Mouse (Mus musculus): ENCODE measurements at regions not wholly inside any gene's neighbourhood (a gene's known extent, or its start where the extent isn't known, plus 50 kb on each side); places are given as distances from the start of the nearest gene placed in this dataset.

GRCm38 (mm10) chr15:56166236-56166635 is 1311.2 kb downstream of the Slc22a22 start:
- Histone ChIP-seq H3K9ac (ENCODE audit: low read depth, low read length) (no peak overlapping the region), H3K4me3 (ENCODE audit: low read depth, low read length) (no peak overlapping the region), H3K4me2 (no peak overlapping the region), H3K27me3 (ENCODE audit: control insufficient read depth, insufficient read depth, low read length) (no peaks in the 10 kb centered on the region), H3K36me3 (ENCODE audit: control insufficient read depth, insufficient read depth, low read length) (no peaks in the 10 kb centered on the region), H3K9me3 (replicated peaks; ENCODE audit: control insufficient read depth, low read length) (no peaks in the 10 kb centered on the region), H3K4me1 (ENCODE audit: control insufficient read depth, insufficient read depth, low read length) (no peaks in the 10 kb centered on the region), H3K27ac (ENCODE audit: low read depth, low read length) (no peak overlapping the region)
- no peak for ATAC-seq (replicated peaks; ENCODE audit: insufficient number of reproducible peaks, low FRiP score, low TSS enrichment)
- WGBS (ENCODE audit: insufficient replicate concordance), result 56% methylated on average over 6 of the region's 6 CpGs

- H3K9ac ChIP-seq (ENCODE audit: low read depth, low read length), result no peak overlapping the region
- no peaks in the 10 kb centered on the region for H3K4me1 ChIP-seq (ENCODE audit: control insufficient read depth, insufficient read depth, low read length)
- whole genome bisulfite sequencing (ENCODE audit: insufficient replicate concordance), result 62% methylated on average over 2 of the region's 2 CpGs
- H3K27me3 ChIP-seq (ENCODE audit: control insufficient read depth, insufficient read depth, low read length), result no peaks in the 10 kb centered on the region
- H3K27ac ChIP-seq (ENCODE audit: low read depth, low read length), result no peak overlapping the region
- no peak overlapping the region for H3K4me2 ChIP-seq
- no peaks in the 10 kb centered on the region for H3K36me3 ChIP-seq (ENCODE audit: control insufficient read depth, insufficient read depth, low read length)
- no peak for ATAC-seq (replicated peaks; ENCODE audit: insufficient number of reproducible peaks, low FRiP score, low TSS enrichment)
- no peaks in the 10 kb centered on the region for H3K9me3 ChIP-seq (replicated peaks; ENCODE audit: control insufficient read depth, low read length)
- no peak overlapping the region for H3K4me3 ChIP-seq (ENCODE audit: low read depth, low read length)
These were observed 1318.7 kb downstream of the Slc22a22 start for GRCm38 (mm10) chr15:56158726-56159125.

- H3K36me3 ChIP-seq (ENCODE audit: control insufficient read depth, insufficient read depth, low read length), result no peaks in the 10 kb centered on the region
- H3K27me3 ChIP-seq (ENCODE audit: control insufficient read depth, insufficient read depth, low read length), result no peaks in the 10 kb centered on the region
- 89% methylated on average over 3 of the region's 3 CpGs for WGBS (ENCODE audit: insufficient replicate concordance)
- H3K4me1 ChIP-seq (ENCODE audit: control insufficient read depth, insufficient read depth, low read length), result no peaks in the 10 kb centered on the region
- H3K9me3 ChIP-seq (replicated peaks; ENCODE audit: control insufficient read depth, low read length), result no peaks in the 10 kb centered on the region
- ATAC-seq (replicated peaks; ENCODE audit: insufficient number of reproducible peaks, low FRiP score, low TSS enrichment), result no peak
- no peak overlapping the region for H3K9ac ChIP-seq (ENCODE audit: low read depth, low read length)
- H3K27ac ChIP-seq (ENCODE audit: low read depth, low read length), result no peak overlapping the region
- H3K4me2 ChIP-seq, result no peak overlapping the region
- H3K4me3 ChIP-seq (ENCODE audit: low read depth, low read length), result no peak overlapping the region
These were observed 1338.0 kb downstream of the Slc22a22 start for GRCm38 (mm10) chr15:56139451-56139850.

DNA sequence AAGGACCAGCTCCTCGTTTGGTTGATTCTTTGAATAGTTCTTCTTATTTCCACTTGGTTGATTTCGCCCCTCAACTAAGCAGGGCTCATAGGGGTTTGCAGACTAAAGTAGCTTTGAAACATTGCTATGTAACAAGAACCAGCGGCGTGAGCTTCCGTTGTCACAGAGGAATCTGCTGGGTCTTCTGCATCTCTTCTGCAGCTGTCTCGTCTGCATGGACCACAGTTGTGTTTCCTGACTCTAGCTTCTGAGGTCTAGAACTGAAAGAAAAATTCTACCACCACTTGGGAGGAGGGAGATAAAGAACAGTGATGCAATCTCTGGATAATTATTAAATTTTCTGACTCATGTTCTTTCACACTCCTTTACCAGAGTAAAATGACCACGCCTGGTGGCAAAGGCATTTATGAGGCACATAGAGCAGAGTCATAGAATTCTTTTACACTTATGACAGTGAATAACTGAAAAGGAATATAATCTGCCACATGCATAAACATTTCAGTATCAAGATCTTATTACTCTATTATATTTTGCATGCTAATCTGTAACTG is 1340.9 kb downstream of the Slc22a22 start:
- Histone ChIP-seq H3K4me1 (ENCODE audit: control insufficient read depth, insufficient read depth, low read length) (no peaks in the 10 kb centered on the region), H3K27ac (ENCODE audit: low read depth, low read length) (no peak overlapping the region), H3K27me3 (ENCODE audit: control insufficient read depth, insufficient read depth, low read length) (no peaks in the 10 kb centered on the region), H3K4me2 (no peak overlapping the region), H3K9me3 (replicated peaks; ENCODE audit: control insufficient read depth, low read length) (no peaks in the 10 kb centered on the region), H3K36me3 (ENCODE audit: control insufficient read depth, insufficient read depth, low read length) (no peaks in the 10 kb centered on the region), H3K9ac (ENCODE audit: low read depth, low read length) (no peak overlapping the region), H3K4me3 (ENCODE audit: low read depth, low read length) (no peak overlapping the region)
- no peak for ATAC-seq (replicated peaks; ENCODE audit: insufficient number of reproducible peaks, low FRiP score, low TSS enrichment)
- WGBS (ENCODE audit: insufficient replicate concordance), result 76% methylated on average over 7 of the region's 7 CpGs

DNA sequence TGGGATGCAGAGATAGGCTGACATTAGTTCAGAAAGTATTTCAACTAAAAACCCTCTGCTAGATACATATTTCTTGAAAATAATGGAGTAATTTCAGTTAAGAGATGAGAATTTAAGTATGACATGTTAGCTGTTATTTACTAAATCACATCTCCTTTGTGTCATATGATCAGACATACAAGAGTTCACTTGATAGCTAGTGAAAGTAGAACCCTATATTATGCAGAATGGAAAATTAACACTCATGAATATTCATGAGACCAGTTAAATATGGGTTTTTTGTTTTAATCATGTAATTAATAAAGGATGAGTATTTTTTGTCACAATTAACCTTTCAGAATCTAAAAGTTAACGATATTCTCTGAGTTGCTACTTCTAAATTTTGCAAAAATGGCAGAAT is 1349.4 kb downstream of the Slc22a22 start:
- H3K36me3 ChIP-seq (ENCODE audit: control insufficient read depth, insufficient read depth, low read length), result no peaks in the 10 kb centered on the region
- H3K27me3 ChIP-seq (ENCODE audit: control insufficient read depth, insufficient read depth, low read length), result no peaks in the 10 kb centered on the region
- no peak overlapping the region for H3K9ac ChIP-seq (ENCODE audit: low read depth, low read length)
- 76% methylated on average over 1 of the region's 1 CpGs for WGBS (ENCODE audit: insufficient replicate concordance)
- H3K9me3 ChIP-seq (replicated peaks; ENCODE audit: control insufficient read depth, low read length), result no peaks in the 10 kb centered on the region
- H3K4me3 ChIP-seq (ENCODE audit: low read depth, low read length), result no peak overlapping the region
- no peak overlapping the region for H3K4me2 ChIP-seq
- no peak overlapping the region for H3K27ac ChIP-seq (ENCODE audit: low read depth, low read length)
- ATAC-seq (replicated peaks; ENCODE audit: insufficient number of reproducible peaks, low FRiP score, low TSS enrichment), result no peak
- H3K4me1 ChIP-seq (ENCODE audit: control insufficient read depth, insufficient read depth, low read length), result no peaks in the 10 kb centered on the region

DNA sequence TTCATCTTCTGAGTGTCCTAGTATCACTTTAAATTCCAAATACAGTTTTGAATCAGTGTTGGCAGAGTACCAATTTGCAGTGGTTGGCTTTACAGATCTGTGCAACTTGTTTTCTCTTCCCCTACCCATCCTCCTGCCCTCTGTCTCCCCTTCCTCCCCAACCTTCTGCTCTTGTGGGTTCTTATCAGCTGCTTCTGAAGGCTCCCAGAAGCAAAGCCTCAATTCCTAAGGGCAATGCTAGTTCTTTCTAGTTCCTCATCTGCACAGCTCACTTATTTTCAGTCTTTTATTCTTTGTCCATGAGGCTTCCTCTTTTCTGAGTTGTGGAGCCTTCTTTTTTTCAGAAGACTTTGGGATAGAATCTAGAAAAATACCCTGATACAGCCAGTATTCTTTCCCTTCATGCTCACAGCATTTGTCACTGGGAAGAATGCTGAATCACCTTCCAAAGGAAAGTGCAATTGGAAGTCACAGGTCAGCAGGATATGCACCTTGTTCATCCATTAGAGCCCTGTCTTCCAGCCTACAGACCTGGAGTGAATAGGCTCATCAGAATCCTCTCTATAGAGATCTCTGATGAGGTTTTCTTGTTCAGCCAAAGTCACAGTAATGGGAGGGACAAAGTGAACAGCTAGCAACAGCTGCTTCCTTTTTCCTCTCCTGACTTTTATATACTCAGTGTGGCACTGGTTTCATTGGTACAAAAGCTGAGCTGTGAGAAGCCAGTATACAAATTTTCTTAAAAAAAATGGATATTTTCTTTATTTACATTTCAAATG is 1357.9 kb downstream of the Slc22a22 start:
- no peak overlapping the region for H3K9ac ChIP-seq (ENCODE audit: low read depth, low read length)
- no peak overlapping the region for H3K4me2 ChIP-seq
- no peaks in the 10 kb centered on the region for H3K4me1 ChIP-seq (ENCODE audit: control insufficient read depth, insufficient read depth, low read length)
- H3K4me3 ChIP-seq (ENCODE audit: low read depth, low read length), result no peak overlapping the region
- H3K27me3 ChIP-seq (ENCODE audit: control insufficient read depth, insufficient read depth, low read length), result no peaks in the 10 kb centered on the region
- no peak overlapping the region for H3K27ac ChIP-seq (ENCODE audit: low read depth, low read length)
- no peaks in the 10 kb centered on the region for H3K9me3 ChIP-seq (replicated peaks; ENCODE audit: control insufficient read depth, low read length)
- H3K36me3 ChIP-seq (ENCODE audit: control insufficient read depth, insufficient read depth, low read length), result no peaks in the 10 kb centered on the region
- no peak for ATAC-seq (replicated peaks; ENCODE audit: insufficient number of reproducible peaks, low FRiP score, low TSS enrichment)

- no peak for ATAC-seq (replicated peaks; ENCODE audit: insufficient number of reproducible peaks, low FRiP score, low TSS enrichment)
- Histone ChIP-seq H3K27ac (ENCODE audit: low read depth, low read length) (no peak overlapping the region), H3K36me3 (ENCODE audit: control insufficient read depth, insufficient read depth, low read length) (no peaks in the 10 kb centered on the region), H3K9ac (ENCODE audit: low read depth, low read length) (no peak overlapping the region), H3K9me3 (replicated peaks; ENCODE audit: control insufficient read depth, low read length) (no peaks in the 10 kb centered on the region), H3K27me3 (ENCODE audit: control insufficient read depth, insufficient read depth, low read length) (no peaks in the 10 kb centered on the region), H3K4me2 (no peak overlapping the region), H3K4me3 (ENCODE audit: low read depth, low read length) (no peak overlapping the region), H3K4me1 (ENCODE audit: control insufficient read depth, insufficient read depth, low read length) (no peaks in the 10 kb centered on the region)
- WGBS (ENCODE audit: insufficient replicate concordance), result 57% methylated on average over 2 of the region's 2 CpGs
These were observed 1369.1 kb downstream of the Slc22a22 start for GRCm38 (mm10) chr15:56108313-56108712.

GRCm38 (mm10) chr15:56107719-56108118 is 1369.7 kb downstream of the Slc22a22 start:
- no peak overlapping the region for H3K9ac ChIP-seq (ENCODE audit: low read depth, low read length)

GRCm38 (mm10) chr15:56100133-56100735 is 1377.2 kb downstream of the Slc22a22 start:
- H3K27ac ChIP-seq (ENCODE audit: low read depth, low read length), result no peak overlapping the region
- no peak for ATAC-seq (replicated peaks; ENCODE audit: insufficient number of reproducible peaks, low FRiP score, low TSS enrichment)
- no peak overlapping the region for H3K9ac ChIP-seq (ENCODE audit: low read depth, low read length)
- no peaks in the 10 kb centered on the region for H3K4me1 ChIP-seq (ENCODE audit: control insufficient read depth, insufficient read depth, low read length)
- H3K27me3 ChIP-seq (ENCODE audit: control insufficient read depth, insufficient read depth, low read length), result no peaks in the 10 kb centered on the region
- no peak overlapping the region for H3K4me2 ChIP-seq
- 77% methylated on average over 3 of the region's 3 CpGs for WGBS (ENCODE audit: insufficient replicate concordance)
- H3K9me3 ChIP-seq (replicated peaks; ENCODE audit: control insufficient read depth, low read length), result no peaks in the 10 kb centered on the region
- no peaks in the 10 kb centered on the region for H3K36me3 ChIP-seq (ENCODE audit: control insufficient read depth, insufficient read depth, low read length)
- no peak overlapping the region for H3K4me3 ChIP-seq (ENCODE audit: low read depth, low read length)

More at GRCm38 (mm10) chr15:56107719-56108118, 1369.7 kb downstream of the Slc22a22 start:
- Histone ChIP-seq H3K27ac (ENCODE audit: low read depth, low read length) (no peak overlapping the region), H3K9me3 (replicated peaks; ENCODE audit: control insufficient read depth, low read length) (no peaks in the 10 kb centered on the region), H3K27me3 (ENCODE audit: control insufficient read depth, insufficient read depth, low read length) (no peaks in the 10 kb centered on the region), H3K4me3 (ENCODE audit: low read depth, low read length) (no peak overlapping the region), H3K36me3 (ENCODE audit: control insufficient read depth, insufficient read depth, low read length) (no peaks in the 10 kb centered on the region), H3K4me1 (ENCODE audit: control insufficient read depth, insufficient read depth, low read length) (no peaks in the 10 kb centered on the region), H3K4me2 (no peak overlapping the region)
- no peak for ATAC-seq (replicated peaks; ENCODE audit: insufficient number of reproducible peaks, low FRiP score, low TSS enrichment)
- WGBS (ENCODE audit: insufficient replicate concordance), result 68% methylated on average over 4 of the region's 4 CpGs

All from heart, embryonic 11.5 days (tissue).